ENCODE assay signal across 8 mouse cellular contexts in genomic region chr4:41314141-41315129, GRCm38 (mm10). TPM values are rescaled to one million over a fixed set of nuclear protein-coding genes. Genes with fewer than 3 reads are reported as not detected.
DNase-seq lines count a peak whose midpoint lies in the region; ATAC-seq and TF ChIP-seq lines count a peak whose summit lies in the region.

Gene Dcaf12 (minus strand): TSS chr4:41314889.

- ATAC-seq in forebrain, embryonic 12.5 days (ENCODE audit: low FRiP score) = peak; percentile 97
- ATAC-seq in heart, postnatal 0 days (ENCODE audit: insufficient read depth, low read depth) = peak; percentile 98
- peak; percentile 96 for ATAC-seq in liver, embryonic 16.5 days (ENCODE audit: low read depth)
- peak; percentile 97 for ATAC-seq in neural tube, embryonic 13.5 days (ENCODE audit: low read depth)

- peaks cover 42% of the 10 kb centered on the region for H3K36me3 ChIP-seq in E14TG2a.4 (ENCODE audit: insufficient read depth, low read length)
- H3K36me3 ChIP-seq in forebrain, embryonic 12.5 days (replicated peaks) = peaks cover 19% of the 10 kb centered on the region
- H3K36me3 ChIP-seq in heart, postnatal 0 days (replicated peaks; ENCODE audit: control insufficient read depth, insufficient read depth, low read length) = peaks cover 23% of the 10 kb centered on the region
- peaks cover 26% of the 10 kb centered on the region for H3K36me3 ChIP-seq in liver, embryonic 16.5 days (ENCODE audit: control insufficient read depth, insufficient read depth)
- H3K36me3 ChIP-seq in neural tube, embryonic 13.5 days = peaks cover 26% of the 10 kb centered on the region
- H3K36me3 ChIP-seq in testis, adult 2 months (ENCODE audit: control insufficient read depth, insufficient read depth, low read length) = peaks cover 3% of the 10 kb centered on the region; the same call in 1 of the 2 replicates

- H3K4me1 ChIP-seq in E14TG2a.4 (replicated peaks; ENCODE audit: low read depth, low read length) = peaks cover 54% of the 10 kb centered on the region
- peaks cover 21% of the 10 kb centered on the region for H3K4me1 ChIP-seq in forebrain, embryonic 12.5 days
- peaks cover 9% of the 10 kb centered on the region for H3K4me1 ChIP-seq in heart, postnatal 0 days (ENCODE audit: control insufficient read depth, insufficient read depth)
- H3K4me1 ChIP-seq in liver, embryonic 16.5 days (ENCODE audit: control insufficient read depth, low read depth, low read length) = peaks cover 32% of the 10 kb centered on the region
- H3K4me1 ChIP-seq in neural tube, embryonic 13.5 days (replicated peaks) = peaks cover 36% of the 10 kb centered on the region
- H3K4me1 ChIP-seq in testis, adult 2 months (ENCODE audit: control insufficient read depth, insufficient read depth, low read length) = peaks cover 8% of the 10 kb centered on the region

- no peaks in the 10 kb centered on the region for H3K9me3 ChIP-seq in E14TG2a.4 (ENCODE audit: low read length)
- H3K9me3 ChIP-seq in forebrain, embryonic 12.5 days = no peaks in the 10 kb centered on the region
- H3K9me3 ChIP-seq in heart, postnatal 0 days (replicated peaks; ENCODE audit: control insufficient read depth, low read length) = no peaks in the 10 kb centered on the region
- no peaks in the 10 kb centered on the region for H3K9me3 ChIP-seq in liver, embryonic 16.5 days (replicated peaks; ENCODE audit: control insufficient read depth, low read length)
- no peaks in the 10 kb centered on the region for H3K9me3 ChIP-seq in neural tube, embryonic 13.5 days

- TF ChIP-seq CTCF in E14TG2a.4 (conservative IDR thresholded peaks at IDR 0.05; ENCODE audit: low read length) = no peak
- TF ChIP-seq CTCF in heart, postnatal 0 days (IDR thresholded peaks at IDR 0.05; ENCODE audit: low read depth) = no peak; the same call in 1 of the 2 replicates
- no peak for TF ChIP-seq CTCF in testis, adult 2 months (IDR thresholded peaks at IDR 0.05; ENCODE audit: control insufficient read depth, insufficient read depth, insufficient replicate concordance, low read depth, low read length)

- H3K27ac ChIP-seq in forebrain, embryonic 12.5 days = peak within 1 kb of the TSS; percentile 91
- H3K27ac ChIP-seq in heart, postnatal 0 days (ENCODE audit: low read depth) = peak within 1 kb of the TSS; percentile 99
- peak within 1 kb of the TSS; percentile 99 for H3K27ac ChIP-seq in liver, embryonic 16.5 days (ENCODE audit: low read length)
- peak within 1 kb of the TSS; percentile 94 for H3K27ac ChIP-seq in neural tube, embryonic 13.5 days (replicated peaks)
- peak within 1 kb of the TSS; percentile 82 for H3K27ac ChIP-seq in testis, adult 2 months (ENCODE audit: control insufficient read depth, insufficient read depth, low read depth, low read length)

- H3K27me3 ChIP-seq in E14TG2a.4 (ENCODE audit: insufficient read depth, low read length) = no peaks in the 10 kb centered on the region
- H3K27me3 ChIP-seq in forebrain, embryonic 12.5 days = no peaks in the 10 kb centered on the region
- H3K27me3 ChIP-seq in heart, postnatal 0 days (ENCODE audit: control insufficient read depth, insufficient read depth, low read length) = no peaks in the 10 kb centered on the region
- H3K27me3 ChIP-seq in liver, embryonic 16.5 days (ENCODE audit: control insufficient read depth, insufficient read depth, low read depth, low read length) = no peaks in the 10 kb centered on the region
- H3K27me3 ChIP-seq in neural tube, embryonic 13.5 days = no peaks in the 10 kb centered on the region
- no peaks in the 10 kb centered on the region for H3K27me3 ChIP-seq in testis, adult 2 months (ENCODE audit: control insufficient read depth, insufficient read depth, low read length)

- under 1% methylated on average over 70 of the region's 70 CpGs for WGBS in forebrain, embryonic 12.5 days
- WGBS in heart, postnatal 0 days = under 1% methylated on average over 69 of the region's 70 CpGs
- WGBS in liver, embryonic 16.5 days (ENCODE audit: insufficient replicate concordance) = under 1% methylated on average over 70 of the region's 70 CpGs
- WGBS in neural tube, embryonic 13.5 days = under 1% methylated on average over 70 of the region's 70 CpGs

- no peak for TF ChIP-seq EP300 in heart, postnatal 0 days (IDR thresholded peaks at IDR 0.05; ENCODE audit: low read depth)

- peak within 1 kb of the TSS; percentile 69 for H3K4me2 ChIP-seq in forebrain, embryonic 12.5 days
- H3K4me2 ChIP-seq in heart, postnatal 0 days (ENCODE audit: low read depth, low read length) = peak within 1 kb of the TSS; percentile 67
- H3K4me2 ChIP-seq in liver, embryonic 16.5 days (ENCODE audit: low read depth, low read length) = peak within 1 kb of the TSS; percentile 91
- H3K4me2 ChIP-seq in neural tube, embryonic 13.5 days = peak within 1 kb of the TSS; percentile 97

- TF ChIP-seq POLR2A in testis, adult 2 months (IDR thresholded peaks at IDR 0.05; ENCODE audit: control insufficient read depth, low read depth, low read length) = peak; percentile 88

- H3K4me3 ChIP-seq in E14TG2a.4 (replicated peaks; ENCODE audit: low read length) = peak within 1 kb of the TSS; percentile 100
- peak within 1 kb of the TSS; percentile 99 for H3K4me3 ChIP-seq in forebrain, embryonic 12.5 days (replicated peaks)
- peak within 1 kb of the TSS; percentile 92 for H3K4me3 ChIP-seq in heart, postnatal 0 days (ENCODE audit: low read depth, low read length)
- H3K4me3 ChIP-seq in liver, embryonic 16.5 days (ENCODE audit: low read depth, low read length) = peak within 1 kb of the TSS; percentile 100
- H3K4me3 ChIP-seq in neural tube, embryonic 13.5 days = peak within 1 kb of the TSS; percentile 85
- H3K4me3 ChIP-seq in testis, adult 2 months (ENCODE audit: control insufficient read depth, low read depth, low read length) = peak within 1 kb of the TSS; percentile 87

- H3K9ac ChIP-seq in forebrain, embryonic 12.5 days = peak within 1 kb of the TSS; percentile 97
- peak within 1 kb of the TSS; percentile 90 for H3K9ac ChIP-seq in heart, postnatal 0 days (replicated peaks; ENCODE audit: low read depth, low read length)
- H3K9ac ChIP-seq in liver, embryonic 16.5 days (ENCODE audit: low read depth, low read length) = peak within 1 kb of the TSS; percentile 100
- H3K9ac ChIP-seq in neural tube, embryonic 13.5 days = peak within 1 kb of the TSS; percentile 95

- peak; percentile 84 for DNase-seq in c-Kit-positive CD71-positive TER-119-positive erythroid progenitor cells, embryonic 14.5 days (ENCODE audit: low spot score)
- DNase-seq in heart, postnatal 0 days (ENCODE audit: low spot score) = peak; percentile 97
- DNase-seq in kidney, postnatal 4 days = peak; percentile 97 to 98

RNA-seq across cellular contexts. Expression of gene Dcaf12, which starts in this region (rescaled TPM):
- polyA plus RNA-seq in forebrain, embryonic 12.5 days (2016; fragmentation: Nextera tagmentation; extraction: Ambion mirVana) = 70.9 and 78.6 TPM in 2 replicates
- 31.0 and 35.9 TPM in 2 replicates for total RNA-seq in heart, postnatal 0 days (2014; rRNA removed; ENCODE audit: low replicate concordance)
- 29.0 and 31.1 TPM in 2 replicates for polyA plus RNA-seq in heart, postnatal 0 days (2015; fragmentation: Nextera tagmentation; extraction: Ambion mirVana)
- 79.7 and 87.8 TPM in 2 replicates for polyA plus RNA-seq in liver, embryonic 16.5 days (2015; fragmentation: Nextera tagmentation; extraction: Ambion mirVana)
- 78.2 and 78.3 TPM in 2 replicates for polyA plus RNA-seq in neural tube, embryonic 13.5 days (2015; fragmentation: Nextera tagmentation; extraction: Ambion mirVana)
- polyA plus RNA-seq in testis, adult 2 months (2012; rRNA removed) = 71.2 and 84.7 TPM in 2 replicates

Comparison
In these comparisons a context has a peak if more than half of its experiments do, and no peak if none do; other contexts are left out.
1. Peak in every context shown above with its lines: DNase-seq, ATAC-seq, H3K4me3 ChIP-seq and H3K27ac ChIP-seq.